ENCODE assay signal across 22 mouse cellular contexts in the genomic region with DNA sequence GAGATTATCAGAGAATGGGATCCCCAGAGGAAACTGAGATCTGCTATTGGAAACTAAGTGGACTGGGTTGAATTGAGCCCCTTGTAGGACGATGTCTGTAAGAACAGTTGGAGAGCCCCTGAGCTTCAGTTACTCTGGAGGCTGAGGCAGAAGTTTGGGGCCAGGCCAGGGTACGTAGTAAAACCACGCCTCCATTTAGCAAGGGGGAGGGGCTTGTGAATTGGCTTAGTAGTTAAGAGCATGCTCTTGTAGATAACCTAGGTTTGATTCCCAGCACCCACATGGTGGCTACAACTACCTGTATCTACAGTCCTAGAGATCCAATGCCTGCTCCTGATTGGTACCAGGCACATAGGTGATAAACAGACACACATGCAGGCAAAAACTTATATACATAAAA.
DNase-seq lines count a peak whose midpoint lies in the region; ATAC-seq and TF ChIP-seq lines count a peak whose summit lies in the region.
"Had no signal": no experiment of that assay in that cellular context is flagged by ENCODE, and none has a peak within 500 bp of the region (broad histone marks: within the 10 kb centered on the region; RNA-seq: fewer than 3 reads in every experiment).

No protein-coding gene starts in this region.

- H3K9me3 ChIP-seq in lung, embryonic 14.5 days (ENCODE audit: low read depth, low read length), result no peaks in the 10 kb centered on the region
- H3K9me3 ChIP-seq: embryonic facial prominence, embryonic 10.5 days; forebrain, embryonic 13.5 days; heart, embryonic 10.5 days; hindbrain, embryonic 13.5 days; intestine, embryonic 15.5 days had no signal

- no peaks in the 10 kb centered on the region for H3K27me3 ChIP-seq in lung, embryonic 14.5 days (ENCODE audit: insufficient read depth, low read length)
- H3K27me3 ChIP-seq: forebrain, embryonic 13.5 days; hindbrain, embryonic 13.5 days; intestine, embryonic 15.5 days had no signal

- no peak overlapping the region for H3K4me2 ChIP-seq in lung, embryonic 14.5 days
- H3K4me2 ChIP-seq: forebrain, embryonic 13.5 days; hindbrain, embryonic 13.5 days; intestine, embryonic 15.5 days had no signal

- DNase-seq in lung, embryonic 14.5 days, result peak; percentile 25
- no peak for DNase-seq in lung, adult 18-20 months
- DNase-seq in B cell, adult 2 months, result peak; percentile 5 to 7
- peak; percentile 12 for DNase-seq in NIH3T3 (ENCODE audit: low read depth)
- no peak for DNase-seq in frontal cortex, postnatal 36 days (ENCODE audit: low spot score in 2 of 2)
- DNase-seq in spleen, postnatal 14 days (ENCODE audit: low spot score in 2 of 2), result no peak
- DNase-seq in cerebellum, adult 8-10 months, result no peak
- DNase-seq: adrenal gland, adult 2 months; adrenal gland, postnatal 25 days; cerebellum, adult 2 months; cerebellum, postnatal 25 days; gastrocnemius, postnatal 10 days; heart, adult 18-20 months; heart, postnatal 10 days; heart, postnatal 4 days; kidney, adult 18-20 months had no signal

- no peak overlapping the region for H3K9ac ChIP-seq in lung, embryonic 14.5 days
- H3K9ac ChIP-seq: forebrain, embryonic 13.5 days; hindbrain, embryonic 13.5 days; intestine, embryonic 15.5 days had no signal

- no peak overlapping the region for H3K27ac ChIP-seq in lung, embryonic 14.5 days (ENCODE audit: low read depth)
- H3K27ac ChIP-seq: embryonic facial prominence, embryonic 10.5 days; forebrain, embryonic 13.5 days; heart, embryonic 10.5 days; hindbrain, embryonic 13.5 days; intestine, embryonic 15.5 days had no signal

- whole genome bisulfite sequencing in lung, embryonic 14.5 days, result 48% methylated on average over 3 of the region's 3 CpGs

- H3K4me3 ChIP-seq in lung, embryonic 14.5 days (ENCODE audit: low read depth, low read length), result no peak overlapping the region
- H3K4me3 ChIP-seq: embryonic facial prominence, embryonic 10.5 days; forebrain, embryonic 13.5 days; heart, embryonic 10.5 days; hindbrain, embryonic 13.5 days; intestine, embryonic 15.5 days had no signal

- no peak for TF ChIP-seq CTCF in lung, embryonic 14.5 days (IDR thresholded peaks at IDR 0.05; ENCODE audit: low read depth)

- ATAC-seq in lung, embryonic 14.5 days (ENCODE audit: insufficient read depth), result no peak
- 0 out of 2 replicates have a peak, but pooled peaks have one; percentile 23 for ATAC-seq in megakaryocyte-erythroid progenitor cell, adult 5-6 weeks (replicated peaks; ENCODE audit: low FRiP score, low TSS enrichment, poor library complexity, severe bottlenecking)
- ATAC-seq: forebrain, embryonic 13.5 days; intestine, embryonic 15.5 days had no signal

- H3K4me1 ChIP-seq in lung, embryonic 14.5 days (ENCODE audit: insufficient read depth), result no peaks in the 10 kb centered on the region
- H3K4me1 ChIP-seq: forebrain, embryonic 13.5 days; hindbrain, embryonic 13.5 days; intestine, embryonic 15.5 days had no signal

- no peaks in the 10 kb centered on the region for H3K36me3 ChIP-seq in lung, embryonic 14.5 days (ENCODE audit: insufficient read depth)
- H3K36me3 ChIP-seq: embryonic facial prominence, embryonic 10.5 days; heart, embryonic 10.5 days; hindbrain, embryonic 13.5 days; intestine, embryonic 15.5 days had no signal

Comparison
In these comparisons a context has a peak if more than half of its experiments do, and no peak if none do; other contexts are left out.
1. DNase-seq: peak in lung, embryonic 14.5 days (single experiment), B cell, adult 2 months (2 of 2) and NIH3T3 (single experiment); none in lung, adult 18-20 months (0 of 2), frontal cortex, postnatal 36 days (0 of 2), spleen, postnatal 14 days (0 of 2) and cerebellum, adult 8-10 months (single experiment).